Mouse (Mus musculus) embryonic facial prominence, embryonic 14.5 days (tissue): ENCODE results near the gene Crygc. TPM values are rescaled to one million over a fixed set of nuclear protein-coding genes. Genes with fewer than 3 reads are reported as not detected.

Source experiments
- ATAC-seq: fragments of 200-750 bp; cut with Nextera tagmentation; 2 replicates; pipeline ENCODE4 v1.8.0; 2017; ENCODE audit warnings: low read depth, moderate number of reproducible peaks, moderate TSS enrichment
- DNase-seq: peaks from one replicate; pipeline ENCODE4 v3.0.0-alpha.2; 2015; ENCODE audit warnings: low spot score
- H3K27ac ChIP-seq: fragments of 300-500 bp; sonication (generic); replicated peaks from 2 replicates; pipeline ENCODE4 v1.5.1; 2014; ENCODE audit warnings: low read depth, mild to moderate bottlenecking, low read length, moderate library complexity
- H3K27me3 ChIP-seq: fragments of 300-500 bp; sonication (generic); replicated peaks from 2 replicates; pipeline ENCODE4 v1.6.1; 2014; ENCODE audit warnings: low read length; ENCODE audit not compliant: control insufficient read depth, insufficient read depth
- H3K36me3 ChIP-seq: fragments of 300-500 bp; sonication (generic); 2 replicates; pipeline ENCODE4 v1.6.1; 2014; ENCODE audit warnings: low read length, mixed read lengths; ENCODE audit not compliant: control insufficient read depth, insufficient read depth
- H3K4me1 ChIP-seq: fragments of 300-500 bp; sonication (generic); 2 replicates; pipeline ENCODE4 v1.6.1; 2014; ENCODE audit warnings: antibody characterized with exemption, low read length; ENCODE audit not compliant: control insufficient read depth, insufficient read depth
- H3K4me2 ChIP-seq: fragments of 300-500 bp; sonication (generic); 2 replicates; pipeline ENCODE4 v1.6.1; 2014; ENCODE audit warnings: low read depth, mild to moderate bottlenecking, low read length, moderate library complexity, mixed read lengths
- H3K4me3 ChIP-seq: fragments of 300-500 bp; sonication (generic); 2 replicates; pipeline ENCODE4 v1.5.1; 2014; ENCODE audit warnings: low read depth, mild to moderate bottlenecking, low read length
- H3K9ac ChIP-seq: fragments of 300-500 bp; sonication (generic); 2 replicates; pipeline ENCODE4 v1.6.1; 2014; ENCODE audit warnings: low read depth, mild to moderate bottlenecking, low read length, moderate library complexity, mixed read lengths
- H3K9me3 ChIP-seq: fragments of 300-500 bp; sonication (generic); 2 replicates; pipeline ENCODE4 v1.6.1; 2016; ENCODE audit warnings: low read length; ENCODE audit not compliant: control insufficient read depth
- WGBS: fragments of 180-500 bp; shearing (Covaris S2); extraction: QIAGEN DNeasy Blood & Tissue Kit; methylation state at CpG from one replicate; pipeline ENCODE4 v1.1.7; 2014; 5-methylcytosine and 5-hydroxymethylcytosine counted together
- polyA plus RNA-seq: library from polyadenylated mRNA; unstranded; fragments of >200 nt; fragmentation: Nextera tagmentation; extraction: Ambion mirVana; gene quantifications from 2 replicates; pipeline ENCODE4 v1.2.1, GENCODE M21; 2014

The Crygc gene
- 0.37 TPM in 1 of 2 replicates, not detected in the other for polyA plus RNA-seq

GRCm38 (mm10) chr1:65073589-65073988 is at the start of gene Crygc:
Gene Crygc, minus strand, starts transcription at chr1:65073689.
- no peak within 1 kb of the TSS for H3K27ac ChIP-seq
- DNase-seq (no peak), ATAC-seq (no peak)
- WGBS = 54% methylated on average over 6 of the region's 6 CpGs
- no peak within 1 kb of the TSS for H3K9ac ChIP-seq
- no peaks in the 10 kb centered on the region for H3K27me3 ChIP-seq
- H3K4me3 ChIP-seq = no peak within 1 kb of the TSS
- peaks cover 6% of the 10 kb centered on the region; the same call in 1 of the 2 replicates for H3K9me3 ChIP-seq
- no peaks in the 10 kb centered on the region for H3K4me1 ChIP-seq
- H3K36me3 ChIP-seq = no peaks in the 10 kb centered on the region
- no peak within 1 kb of the TSS for H3K4me2 ChIP-seq

DNA sequence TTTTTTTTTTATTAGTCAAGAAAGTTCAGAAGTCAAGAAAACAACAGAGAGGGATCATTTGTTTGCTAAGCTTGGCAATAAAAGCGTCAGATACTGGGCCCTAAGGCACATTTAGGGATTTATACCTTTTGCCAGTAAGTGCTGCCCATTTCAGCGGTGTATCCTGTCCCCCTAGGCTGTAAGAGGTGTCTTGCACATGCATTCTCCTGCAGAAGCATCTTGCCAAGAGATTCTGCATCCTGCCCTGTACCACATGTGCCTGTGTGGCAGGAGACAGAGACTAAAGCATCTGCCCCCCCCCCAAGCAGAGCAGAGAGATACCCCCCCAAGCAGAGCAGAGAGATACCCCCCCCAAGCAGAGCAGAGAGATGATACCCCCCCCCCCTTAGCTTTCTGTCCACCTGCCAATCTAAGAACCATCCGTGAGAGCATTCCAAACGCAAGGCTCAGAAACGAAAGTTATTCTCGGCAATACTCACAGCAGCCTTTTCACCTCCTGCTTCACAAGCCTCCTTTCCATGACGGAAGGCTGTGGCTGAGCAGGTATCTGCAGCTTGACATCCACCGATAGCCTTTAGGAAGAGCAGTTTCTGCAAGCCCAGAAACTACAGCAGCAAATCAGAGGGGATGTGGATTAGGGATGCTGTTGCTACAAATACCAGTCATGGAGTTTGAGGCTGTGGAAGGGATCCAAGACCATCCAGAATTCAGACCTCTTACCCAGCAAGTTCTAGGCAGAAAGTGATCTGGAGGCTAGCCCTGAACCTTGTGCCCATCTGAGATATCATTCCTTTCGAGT is 49.3 kb upstream of the Crygc start, which contains the start of gene D630023F18Rik:
TSS of gene D630023F18Rik (minus strand) at position 641 of the 799 bp plus-strand sequence.
- Histone ChIP-seq H3K4me2 (peak within 1 kb of the TSS; percentile 47), H3K27me3 (no peaks in the 10 kb centered on the region), H3K4me1 (no peaks in the 10 kb centered on the region), H3K36me3 (no peaks in the 10 kb centered on the region), H3K4me3 (peak within 1 kb of the TSS; percentile 14; the same call in 1 of the 2 replicates), H3K9me3 (no peaks in the 10 kb centered on the region), H3K27ac (no peak within 1 kb of the TSS), H3K9ac (no peak within 1 kb of the TSS)
- WGBS = 25% methylated on average over 9 of the region's 9 CpGs
- no peak for DNase-seq
- ATAC-seq = no peak

DNA sequence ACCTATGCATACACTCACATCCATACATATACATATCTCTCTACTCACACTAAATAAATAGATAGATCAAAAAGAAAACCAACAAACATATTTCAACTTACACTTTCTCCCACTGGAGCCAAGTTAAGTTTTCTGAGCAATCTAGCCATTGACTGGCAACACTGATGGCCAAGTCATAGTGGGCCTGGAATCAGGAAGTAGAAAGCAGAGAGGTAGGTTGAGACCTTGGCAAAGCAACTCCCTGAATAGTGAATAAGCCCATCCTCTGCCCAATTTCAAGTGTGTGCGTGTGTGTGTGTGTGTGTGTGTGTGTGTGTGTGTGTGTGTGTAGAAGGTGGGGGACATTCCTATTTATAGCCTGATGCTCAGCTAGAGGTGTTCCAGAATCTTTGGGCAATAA is 45.9 kb upstream of the Crygc start, which contains the start of gene Gm28845:
TSS of gene Gm28845 (minus strand) at position 121 of the 400 bp plus-strand sequence.
- DNase-seq = no peak
- Histone ChIP-seq H3K4me2 (no peak within 1 kb of the TSS), H3K9ac (no peak within 1 kb of the TSS), H3K4me3 (no peak within 1 kb of the TSS), H3K4me1 (no peaks in the 10 kb centered on the region), H3K27me3 (no peaks in the 10 kb centered on the region), H3K9me3 (no peaks in the 10 kb centered on the region), H3K36me3 (no peaks in the 10 kb centered on the region), H3K27ac (no peak within 1 kb of the TSS)
- no peak for ATAC-seq
- WGBS = 100% methylated on average over 1 of the region's 1 CpGs

- no peak for ATAC-seq
- no peaks in the 10 kb centered on the region for H3K36me3 ChIP-seq
- no peaks in the 10 kb centered on the region for H3K4me1 ChIP-seq
- no peak overlapping the region for H3K27ac ChIP-seq
- H3K9me3 ChIP-seq = no peaks in the 10 kb centered on the region
- H3K9ac ChIP-seq = no peak overlapping the region
- H3K27me3 ChIP-seq = no peaks in the 10 kb centered on the region
- no peak overlapping the region for H3K4me2 ChIP-seq
- 58% methylated on average over 8 of the region's 8 CpGs for WGBS
- no peak for DNase-seq
- H3K4me3 ChIP-seq = no peak overlapping the region
Observed at GRCm38 (mm10) chr1:65118150-65118913, 44.8 kb upstream of the Crygc start.

- Histone ChIP-seq H3K27ac (no peak overlapping the region), H3K9ac (no peak overlapping the region), H3K4me2 (no peak overlapping the region), H3K27me3 (no peaks in the 10 kb centered on the region), H3K36me3 (no peaks in the 10 kb centered on the region), H3K4me3 (no peak overlapping the region), H3K4me1 (peaks cover 4% of the 10 kb centered on the region; the same call in 1 of the 2 replicates), H3K9me3 (no peaks in the 10 kb centered on the region)
- ATAC-seq (no peak), DNase-seq (no peak)
- 93% methylated on average over 5 of the region's 5 CpGs for WGBS
Observed at GRCm38 (mm10) chr1:65113536-65114172, 40.2 kb upstream of the Crygc start.

DNA sequence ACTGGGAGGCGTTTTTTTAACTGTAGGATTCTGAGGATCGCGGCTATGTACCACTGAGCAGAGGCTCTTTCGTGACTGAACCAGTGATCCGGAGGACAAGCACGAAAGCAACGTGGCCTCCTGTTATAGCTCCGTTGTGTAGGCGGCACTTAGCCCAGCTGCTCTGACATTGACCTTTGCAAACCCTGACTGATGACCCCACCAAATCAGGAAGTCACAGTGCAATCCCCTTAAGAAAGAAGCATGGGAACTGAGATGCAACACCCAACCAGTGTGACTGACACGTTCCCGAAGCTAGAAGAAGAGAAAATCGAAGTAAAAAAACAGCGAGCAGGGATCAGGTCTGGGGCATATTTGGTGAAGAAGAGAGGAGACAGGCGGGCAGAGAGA is 39.3 kb upstream of the Crygc start:
- 48% methylated on average over 14 of the region's 14 CpGs for WGBS
- ATAC-seq (no peak), DNase-seq (no peak)

DNA sequence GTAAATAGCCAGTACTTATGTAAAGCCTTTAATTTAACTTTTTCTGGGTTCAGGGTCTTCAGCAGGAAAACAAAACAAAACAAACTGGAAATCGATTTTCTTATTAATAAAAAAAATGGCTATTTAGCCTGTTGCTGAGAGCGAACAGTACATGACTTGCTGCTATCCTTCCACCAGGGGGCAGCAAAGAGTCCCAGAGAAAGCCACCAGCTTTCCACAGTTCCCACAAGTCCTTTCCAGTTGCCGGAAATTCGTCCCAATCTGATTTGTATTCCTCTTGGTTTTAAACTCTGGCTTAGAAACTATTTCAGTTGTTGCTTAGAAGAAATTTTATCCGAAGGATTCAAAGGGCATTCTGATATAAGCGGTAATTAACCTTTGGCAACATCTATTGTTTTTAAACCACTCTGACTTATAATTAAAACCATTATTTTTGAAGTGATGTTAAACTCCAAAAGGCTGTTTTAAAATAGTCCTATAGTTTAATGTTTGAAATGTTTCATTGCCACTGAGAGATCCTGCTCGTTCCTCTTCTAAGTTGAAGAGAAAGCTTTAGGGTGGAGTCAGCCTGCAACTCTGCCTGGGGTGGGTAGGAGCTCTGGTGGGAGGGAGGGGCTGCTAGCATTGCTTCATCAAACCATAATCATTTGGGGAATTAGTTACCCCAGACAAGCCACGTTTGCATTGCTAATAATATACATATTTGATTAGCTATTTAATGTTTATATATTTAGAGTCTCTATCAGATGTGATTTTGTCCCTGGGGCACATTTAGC is 38.7 kb upstream of the Crygc start:
- peak; percentile 83; the same call in 1 of the 2 replicates for ATAC-seq

More for the DNA sequence above, 39.3 kb upstream of the Crygc start:
- Histone ChIP-seq H3K4me3 (peak overlapping the region; percentile 21; the same call in 1 of the 2 replicates), H3K36me3 (no peaks in the 10 kb centered on the region), H3K9ac (no peak overlapping the region), H3K27me3 (no peaks in the 10 kb centered on the region), H3K9me3 (no peaks in the 10 kb centered on the region), H3K4me2 (peak overlapping the region; percentile 45), H3K4me1 (peaks cover 4% of the 10 kb centered on the region; the same call in 1 of the 2 replicates), H3K27ac (no peak overlapping the region; the same call in 1 of the 2 replicates)

More for the DNA sequence above, 38.7 kb upstream of the Crygc start:
- H3K36me3 ChIP-seq = no peaks in the 10 kb centered on the region
- peak; percentile 92 for DNase-seq
- H3K4me1 ChIP-seq = peaks cover 4% of the 10 kb centered on the region; the same call in 1 of the 2 replicates
- WGBS = 9% methylated on average over 8 of the region's 8 CpGs
- no peaks in the 10 kb centered on the region for H3K27me3 ChIP-seq
- peak overlapping the region; percentile 45 for H3K4me2 ChIP-seq
- H3K27ac ChIP-seq = 0 out of 2 replicates have a peak overlapping the region, but pooled peaks have one; percentile 5
- peak overlapping the region; percentile 21; the same call in 1 of the 2 replicates for H3K4me3 ChIP-seq
- no peak overlapping the region for H3K9ac ChIP-seq
- no peaks in the 10 kb centered on the region for H3K9me3 ChIP-seq
